Mouse (Mus musculus): ENCODE measurements around the gene Atp5c1.
A peak's percentile ranks its signal among the peaks of the same experiment; 100 is the strongest.

Atp5c1 gene

DNA sequence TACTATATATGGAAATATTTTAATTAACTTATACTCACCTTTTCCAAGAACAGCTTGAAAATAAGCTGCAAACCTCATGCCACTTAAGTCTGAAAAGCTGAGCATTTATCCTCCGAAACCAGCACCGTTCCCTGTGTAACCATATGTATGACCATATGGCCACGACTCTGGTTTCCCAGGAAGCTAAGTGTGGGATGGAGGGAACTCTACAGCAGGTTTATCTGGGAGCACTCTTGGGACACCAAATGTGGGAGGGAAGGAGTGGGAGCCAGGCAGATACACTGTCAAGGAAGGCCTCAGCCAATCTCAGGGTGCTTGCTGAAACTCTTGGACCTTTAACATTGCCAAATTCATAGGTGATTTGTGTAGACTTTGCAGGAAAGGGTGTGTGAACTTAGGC lies 29.4 kb downstream of the Atp5c1 start:
- DNase-seq (ENCODE audit: low spot score in 2 of 2) = no peak

DNA sequence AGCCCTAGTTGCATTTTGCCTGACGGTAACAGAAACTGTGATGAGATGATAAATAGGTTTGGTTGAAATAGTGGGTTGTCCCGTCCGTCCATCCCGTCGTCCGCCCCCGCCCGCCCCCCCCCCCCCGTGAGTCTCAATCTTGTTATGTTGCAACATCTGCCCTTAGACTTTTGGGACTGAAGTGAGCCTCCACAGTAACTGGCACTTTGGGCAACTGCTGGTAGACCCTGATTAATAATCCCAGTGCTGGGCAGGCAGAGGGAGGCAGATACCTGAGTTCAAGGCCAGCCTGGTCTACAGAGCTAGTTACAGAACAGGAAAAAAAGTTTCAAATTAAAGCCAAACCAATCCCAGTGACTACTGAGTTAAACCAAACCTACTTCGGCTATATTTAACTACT lies 30.9 kb downstream of the Atp5c1 start:
- no peak for DNase-seq (ENCODE audit: low spot score in 2 of 2)

DNA sequence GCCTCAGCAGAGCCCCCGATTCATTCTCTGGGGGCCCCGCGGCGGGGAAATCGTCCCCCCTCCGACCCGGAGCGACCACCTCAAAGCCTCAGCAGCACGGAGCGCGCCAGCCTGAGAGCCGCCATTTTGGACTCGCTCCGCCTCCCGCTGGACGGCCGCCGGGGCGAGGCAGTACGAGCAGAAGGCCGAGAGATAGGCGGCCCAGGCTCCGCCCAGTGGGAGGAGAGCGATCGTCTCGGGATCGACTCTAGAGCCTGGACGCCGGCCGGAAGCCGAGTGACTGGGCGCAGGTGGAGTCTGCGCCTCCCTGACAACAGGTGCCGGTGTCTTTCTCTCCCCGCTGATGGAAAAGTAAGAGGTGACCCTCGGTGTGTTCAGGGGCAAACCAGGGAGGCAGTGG lies 31.8 kb downstream of the Atp5c1 start, which contains the start of gene Taf3:
Taf3 (minus strand) TSS at position 136 of the 400 bp plus-strand sequence.
- peak; percentile 89 to 92 for DNase-seq (ENCODE audit: low spot score in 2 of 2)

DNA sequence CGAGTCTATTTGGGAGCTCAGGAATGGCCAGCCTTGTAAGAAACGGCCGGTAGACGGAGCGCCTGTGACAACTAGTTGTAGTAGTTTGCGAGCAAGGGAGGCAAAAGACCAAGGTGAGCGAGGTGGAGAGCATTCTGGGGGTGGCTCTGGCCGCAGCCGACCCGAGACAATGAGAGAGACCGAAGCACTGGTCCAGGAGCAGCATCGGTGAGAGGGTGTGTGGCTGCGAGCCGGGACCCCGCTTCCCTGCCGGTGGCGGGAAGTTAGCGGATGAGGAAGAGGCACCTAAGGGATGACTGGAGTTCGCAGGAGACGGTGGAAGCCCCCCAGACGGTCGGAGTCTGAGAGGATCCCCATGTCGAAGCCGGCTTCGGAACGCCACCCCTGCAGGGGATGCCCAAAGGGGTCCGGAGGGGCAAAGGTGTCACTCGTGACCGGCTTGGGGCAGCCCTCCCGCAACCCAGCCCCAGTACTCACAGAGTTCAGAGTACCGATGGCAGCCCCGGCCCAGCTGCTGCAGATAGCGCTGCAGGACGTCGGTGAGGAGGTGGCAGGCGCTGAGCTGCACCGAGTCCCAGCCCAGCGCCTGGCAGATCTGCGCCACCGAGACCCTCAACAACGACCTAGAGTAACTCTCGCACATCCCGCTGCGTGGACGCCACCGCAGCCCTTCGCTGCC lies 32.4 kb downstream of the Atp5c1 start:
- DNase-seq (ENCODE audit: low spot score in 2 of 2) = peak; percentile 29 to 44

DNA sequence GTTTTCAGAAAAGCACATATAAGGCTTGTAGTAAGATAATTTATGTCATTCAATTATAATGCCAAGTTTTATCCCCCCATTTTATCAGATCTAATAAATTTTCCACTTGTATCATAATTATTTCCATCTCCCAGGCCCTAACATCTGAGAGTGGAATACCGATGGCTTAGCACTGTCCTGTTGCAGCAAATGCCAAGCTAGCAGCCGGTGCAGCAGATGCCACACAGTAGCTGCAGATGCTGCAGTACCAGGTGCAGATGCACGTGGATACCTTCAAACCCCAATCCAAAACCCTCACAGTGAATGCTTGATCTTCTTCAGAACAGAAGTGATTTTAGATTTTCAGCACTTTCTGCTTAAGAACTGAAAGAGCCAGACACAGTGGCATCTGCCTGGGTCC lies 45.3 kb downstream of the Atp5c1 start:
- no peak for DNase-seq (ENCODE audit: low spot score in 2 of 2)

DNA sequence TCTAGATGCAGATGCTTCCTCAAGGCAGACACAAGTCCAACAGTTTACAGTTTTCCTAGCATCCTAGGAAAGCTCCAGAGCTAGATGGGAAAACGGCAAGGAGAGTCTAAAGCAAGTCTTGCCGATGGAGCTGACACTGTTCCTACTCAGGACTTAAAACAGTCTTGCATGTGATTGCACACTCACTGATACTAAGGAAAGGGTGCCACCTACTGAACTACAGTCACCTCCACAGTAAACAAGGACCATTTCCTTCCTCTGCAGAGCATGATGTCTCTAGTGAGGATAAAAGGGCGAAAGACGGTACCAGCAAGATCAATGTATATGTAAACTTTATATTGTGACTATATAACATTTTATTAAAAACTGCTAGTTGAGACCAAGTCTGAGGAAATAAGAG lies 46.6 kb downstream of the Atp5c1 start:
- no peak for DNase-seq (ENCODE audit: low spot score in 2 of 2)

DNA sequence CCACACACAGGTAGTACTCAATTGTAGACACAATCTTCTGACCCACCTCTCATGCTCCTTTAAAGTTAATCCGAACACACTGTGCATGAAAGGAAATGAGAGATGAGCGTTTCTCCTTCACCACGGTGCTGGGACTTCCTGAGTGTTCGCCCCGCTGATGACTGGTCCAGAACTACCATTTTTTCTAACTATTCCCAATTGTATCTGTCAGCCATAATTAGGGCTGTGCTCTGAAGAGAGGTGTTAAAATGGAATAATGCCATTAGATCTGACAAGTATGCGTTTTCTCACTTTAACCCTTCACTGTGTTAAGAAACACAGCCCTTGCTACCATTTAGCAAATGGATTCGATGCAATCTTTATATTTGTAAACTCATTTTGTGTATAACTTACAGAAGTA lies 50.6 kb downstream of the Atp5c1 start:
- no peak for DNase-seq (ENCODE audit: low spot score in 2 of 2)

DNA sequence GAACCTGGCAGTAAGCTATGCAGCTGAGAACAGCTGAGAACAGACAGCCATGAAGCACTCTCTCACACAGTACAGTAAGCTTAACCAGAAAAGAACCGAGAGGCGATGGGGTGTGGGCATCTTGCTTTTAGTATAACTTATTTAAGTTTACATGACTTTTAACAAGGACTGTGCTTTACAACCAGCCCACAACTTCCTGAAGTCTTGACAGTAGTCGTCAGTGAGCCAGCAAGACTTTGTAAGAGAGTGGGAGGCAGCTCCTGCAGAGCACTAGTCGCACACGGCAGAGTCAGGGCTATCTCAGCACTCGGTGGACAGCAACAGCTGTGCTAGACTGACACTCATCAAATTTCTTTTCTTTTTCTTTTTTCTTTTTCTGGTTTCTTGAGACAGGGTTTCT lies 56.0 kb downstream of the Atp5c1 start:
- no peak for DNase-seq (ENCODE audit: low spot score in 2 of 2)

DNA sequence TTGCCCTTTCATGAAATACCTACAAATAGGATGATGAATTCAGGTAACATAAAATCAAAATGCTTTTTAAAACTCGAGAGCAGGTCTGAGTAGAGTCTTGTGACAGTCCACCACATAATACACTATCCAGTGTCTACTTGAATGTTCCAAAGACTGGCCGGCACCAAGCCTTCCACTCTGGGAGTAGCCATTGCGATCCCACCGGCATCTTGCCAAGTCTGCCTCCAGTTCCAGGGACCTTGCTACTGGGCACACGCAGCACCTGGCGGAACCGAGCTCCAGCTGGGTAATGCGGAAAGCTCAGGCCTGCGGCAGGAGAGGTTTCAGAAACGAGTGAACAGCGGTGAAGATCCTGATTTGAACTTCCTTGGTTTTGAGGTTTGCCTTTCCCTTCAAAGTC lies 59.0 kb downstream of the Atp5c1 start:
- no peak for DNase-seq (ENCODE audit: low spot score in 2 of 2)

DNA sequence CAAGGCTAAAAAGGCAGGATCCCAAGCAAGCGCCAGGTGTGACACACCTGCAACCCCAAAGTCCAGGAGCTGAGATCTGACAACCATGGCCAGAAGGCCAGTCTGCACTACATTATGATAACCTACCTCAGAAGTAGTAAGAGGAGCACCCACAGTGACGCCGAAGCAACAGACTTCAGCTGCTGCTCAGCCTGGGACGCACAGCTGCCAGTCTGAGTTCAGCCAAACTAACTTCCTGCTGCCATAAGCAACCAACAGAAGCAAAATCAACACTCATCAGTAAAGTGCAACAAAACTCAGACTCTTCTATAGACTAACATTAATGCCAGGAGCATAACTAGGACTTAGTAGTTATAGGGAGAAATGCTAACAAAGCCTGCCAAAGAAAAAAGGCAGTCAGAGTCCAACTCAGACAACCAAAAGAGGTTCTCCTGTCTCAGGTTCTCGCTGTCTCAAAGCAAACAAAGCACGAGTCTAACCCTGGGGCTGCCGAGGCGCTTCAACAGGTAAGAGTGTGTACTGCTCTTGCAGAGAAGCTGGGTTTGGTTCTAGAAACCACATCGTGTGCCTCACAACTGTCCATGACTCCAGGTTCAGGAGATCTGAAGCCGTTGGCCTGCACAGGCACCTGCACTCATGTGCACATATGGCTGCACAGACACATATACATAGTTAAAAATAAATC lies 65.2 kb downstream of the Atp5c1 start:
- DNase-seq (ENCODE audit: low spot score in 2 of 2) = peak; percentile 44 to 50

DNA sequence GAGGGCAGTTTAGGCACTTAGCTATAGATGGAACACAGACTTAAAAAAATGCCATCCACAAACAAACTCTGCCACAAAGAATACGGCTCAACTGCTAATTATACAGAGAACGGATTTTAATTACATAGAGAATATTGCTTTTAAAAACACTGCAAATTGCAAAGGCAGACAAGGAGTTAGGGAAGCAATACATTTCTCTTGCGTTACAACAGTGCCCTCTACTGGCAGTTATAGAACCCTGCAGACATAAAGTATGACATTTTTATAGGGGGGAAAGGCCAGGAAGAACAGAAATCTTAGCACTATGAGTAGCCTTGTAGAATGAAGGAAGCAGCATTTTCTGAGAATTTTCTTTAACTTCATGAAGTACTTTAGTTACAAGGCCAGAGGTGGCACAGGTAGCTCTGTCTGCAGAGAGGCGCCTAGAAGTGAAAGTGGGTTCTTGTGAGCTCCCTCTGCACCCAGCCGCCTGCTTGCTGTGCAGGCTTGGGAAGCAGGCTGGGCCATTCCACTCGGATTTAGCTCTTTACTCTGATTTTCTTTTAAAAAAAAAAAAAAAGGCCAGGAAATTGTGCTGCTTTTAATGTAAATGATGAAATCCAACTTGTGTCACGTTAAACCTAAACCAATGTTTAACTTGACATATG lies 69.9 kb downstream of the Atp5c1 start:
- DNase-seq (ENCODE audit: low spot score in 2 of 2) = peak in 1 of 2 experiments; percentile 54

DNA sequence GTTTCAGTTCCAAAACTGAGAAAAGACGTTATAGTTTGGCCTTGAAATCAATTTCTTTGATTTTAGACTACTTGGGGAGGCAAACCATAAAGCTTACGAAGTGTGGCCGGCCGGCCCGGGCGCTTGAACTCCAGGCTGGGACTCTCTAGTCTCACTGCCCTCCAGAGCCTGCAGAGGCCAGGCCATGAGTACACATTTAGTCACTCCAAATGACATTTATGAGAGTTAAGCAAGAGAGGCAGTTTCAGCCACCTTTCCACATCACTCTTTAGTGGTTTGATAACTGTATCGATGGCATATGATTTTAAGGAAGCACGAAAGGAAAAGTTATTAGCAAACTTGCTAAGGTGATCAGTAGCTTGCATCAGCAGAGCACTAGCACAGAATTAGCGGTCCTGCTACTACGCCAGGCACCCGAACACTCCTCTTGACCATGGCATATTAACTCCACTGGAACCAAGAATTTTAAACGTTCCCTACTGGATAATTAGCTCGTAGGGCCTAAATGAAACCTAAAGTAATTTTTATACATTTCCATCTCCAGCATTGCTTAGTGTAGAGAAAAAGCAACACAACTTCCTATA lies 70.5 kb downstream of the Atp5c1 start:
- no peak for DNase-seq (ENCODE audit: low spot score in 2 of 2)

DNA sequence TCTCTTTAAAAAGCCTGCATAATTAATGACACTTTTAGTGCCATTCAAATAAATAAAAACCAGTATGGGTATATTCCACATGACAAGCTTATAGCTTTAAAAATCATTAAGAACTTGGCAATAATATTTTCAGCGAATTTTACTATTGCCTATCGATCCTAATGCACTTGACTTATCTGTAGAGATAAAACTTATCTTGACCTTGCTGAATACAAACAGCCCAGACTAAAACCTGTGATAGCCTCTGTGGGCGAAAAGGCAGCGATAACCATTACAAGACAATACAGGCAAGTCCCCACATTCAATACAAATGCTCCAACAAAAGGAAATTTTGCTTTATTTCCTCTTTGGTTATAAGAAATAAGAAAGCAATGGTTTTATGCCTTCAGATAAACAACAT lies 71.7 kb downstream of the Atp5c1 start:
- no peak for DNase-seq (ENCODE audit: low spot score in 2 of 2)

Data from thymus, postnatal 10 days (tissue).